Mouse (Mus musculus): ENCODE data around the gene Tmem19. TPM values are rescaled to one million over a fixed set of nuclear protein-coding genes. Genes with fewer than 3 reads are reported as not detected.
A peak's percentile ranks its signal among the peaks of the same experiment; 100 is the strongest.

Tmem19 gene
- polyA plus RNA-seq, 1 experiment from 2014 or later: 31.1 TPM

DNA sequence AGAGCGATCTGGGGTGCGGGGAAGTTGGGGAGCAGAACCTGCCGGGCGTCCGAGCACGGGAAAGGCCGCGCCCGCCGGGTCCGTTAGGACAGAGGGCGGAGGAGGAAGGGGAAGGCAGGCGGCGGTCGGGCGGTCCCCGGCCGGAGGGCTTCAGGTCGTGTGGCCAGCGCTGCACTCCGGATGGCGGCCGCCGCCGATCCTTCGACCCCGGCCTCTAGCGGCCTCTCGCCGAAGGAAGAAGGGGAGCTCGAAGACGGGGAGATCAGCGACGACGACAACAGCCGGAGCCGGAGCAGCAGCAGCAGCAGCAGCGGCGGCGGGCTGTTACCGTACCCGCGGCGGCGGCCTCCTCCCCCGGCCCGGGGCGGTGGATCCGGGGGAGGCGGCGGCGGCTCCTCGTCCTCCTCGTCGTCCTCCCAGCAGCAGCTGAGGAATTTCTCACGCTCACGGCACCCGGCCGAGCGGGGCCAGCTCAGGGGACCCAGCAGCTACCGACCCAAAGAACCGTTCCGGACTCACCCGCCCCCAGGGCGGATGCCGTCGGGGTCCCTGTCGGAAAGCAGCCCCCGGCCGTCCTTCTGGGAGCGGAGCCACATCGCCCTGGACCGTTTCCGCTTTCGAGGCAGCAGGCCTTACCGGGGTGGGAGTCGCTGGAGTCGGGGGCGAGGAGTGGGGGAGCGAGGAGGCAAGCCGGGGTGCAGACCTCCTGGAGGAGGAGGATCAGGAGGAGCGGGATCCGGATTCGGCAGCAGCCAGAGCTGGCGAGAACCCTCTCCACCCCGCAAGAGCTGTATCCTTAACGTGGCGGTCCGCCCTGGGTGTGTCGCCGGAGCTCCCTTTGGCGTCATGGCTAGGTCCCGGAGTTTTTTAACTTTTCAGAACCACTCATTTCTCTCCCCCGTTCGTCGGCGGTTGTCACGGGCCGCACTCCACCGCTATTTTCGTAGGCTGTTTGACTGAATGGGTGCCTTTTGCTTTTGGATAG is 23.0 kb upstream of the Tmem19 start:
- Histone ChIP-seq H3K27ac (ENCODE audit: low read length) (peak overlapping the region; percentile 99), H3K4me1 (ENCODE audit: insufficient read depth, low read depth, low read length) (no peaks in the 10 kb centered on the region), H3K4me3 (ENCODE audit: low read depth, low read length) (peak overlapping the region; percentile 92), H3K27me3 (replicated peaks; ENCODE audit: insufficient read depth, low read length) (no peaks in the 10 kb centered on the region), H3K4me2 (replicated peaks; ENCODE audit: low read depth, low read length) (peak overlapping the region; percentile 55), H3K36me3 (ENCODE audit: insufficient read depth, low read length) (no peaks in the 10 kb centered on the region), H3K9me3 (ENCODE audit: low read length) (no peaks in the 10 kb centered on the region), H3K9ac (replicated peaks; ENCODE audit: low read depth) (peak overlapping the region; percentile 90)
- 2% methylated on average over 79 of the region's 101 CpGs for WGBS
- peak; percentile 37 for ATAC-seq
- TF ChIP-seq EP300 (IDR thresholded peaks at IDR 0.05): no peak
- no peak for TF ChIP-seq CTCF (IDR thresholded peaks at IDR 0.05)
- peak; percentile 70 for DNase-seq (ENCODE audit: low spot score)

DNA sequence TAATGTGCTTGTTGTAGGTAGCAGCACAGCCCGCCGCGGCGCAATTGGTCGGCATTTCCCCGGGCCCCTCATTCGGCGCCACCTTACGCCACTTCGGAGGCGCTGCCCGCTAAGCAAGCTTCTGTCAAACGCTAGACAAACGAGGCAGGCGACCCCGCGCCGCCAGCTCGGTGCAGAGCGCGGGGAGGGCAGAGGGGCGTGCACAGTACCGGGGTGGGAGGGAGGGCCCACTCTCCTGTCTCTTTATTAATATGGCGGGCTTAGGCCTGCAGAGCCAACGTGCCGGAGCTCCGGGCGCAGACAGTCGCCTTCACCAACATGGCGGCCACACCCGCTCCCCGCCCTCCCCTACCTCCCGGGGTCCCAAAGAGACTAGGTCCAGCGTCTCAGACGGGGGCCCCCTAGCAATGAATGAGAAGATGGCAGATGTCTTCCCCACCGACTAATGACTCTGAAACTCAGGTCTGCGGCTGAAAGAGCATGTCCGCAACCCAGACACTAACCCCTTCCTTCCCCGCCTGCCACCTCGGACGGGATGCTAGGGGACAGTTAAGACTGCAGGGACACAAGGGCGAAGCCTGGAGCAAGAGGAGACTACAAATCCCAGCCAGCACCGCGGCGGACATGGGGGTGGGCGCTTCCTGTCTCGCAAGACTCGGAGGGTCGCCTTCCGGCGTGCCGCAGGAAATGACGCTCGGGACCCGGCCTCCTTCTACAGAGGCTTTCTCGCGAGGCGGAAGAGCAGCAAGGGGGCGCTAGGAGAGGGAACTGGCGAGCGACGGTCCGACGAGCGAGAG is 22.1 kb upstream of the Tmem19 start, which contains the start of the genes Thap2 and Zfc3h1:
Gene Thap2 (minus strand): TSS at position 223 of the 797 bp plus-strand sequence.
Gene Zfc3h1 (plus strand): TSS at position 739 of the 797 bp plus-strand sequence.
- TF ChIP-seq CTCF (IDR thresholded peaks at IDR 0.05) (peak; percentile 83), EP300 (IDR thresholded peaks at IDR 0.05) (peak; percentile 64; the same call in 1 of the 2 replicates)
- under 1% methylated on average over 62 of the region's 65 CpGs for WGBS
- H3K4me3 ChIP-seq (ENCODE audit: low read depth, low read length): peak within 1 kb of the TSS; percentile 92
- no peaks in the 10 kb centered on the region for H3K9me3 ChIP-seq (ENCODE audit: low read length)
- H3K4me2 ChIP-seq (replicated peaks; ENCODE audit: low read depth, low read length): peak within 1 kb of the TSS; percentile 57
- peak within 1 kb of the TSS; percentile 90 for H3K9ac ChIP-seq (replicated peaks; ENCODE audit: low read depth)
- H3K27me3 ChIP-seq (replicated peaks; ENCODE audit: insufficient read depth, low read length): no peaks in the 10 kb centered on the region
- H3K36me3 ChIP-seq (ENCODE audit: insufficient read depth, low read length): no peaks in the 10 kb centered on the region
- ATAC-seq (peak; percentile 97), DNase-seq (ENCODE audit: low spot score) (peak; percentile 99)
- peak within 1 kb of the TSS; percentile 99 for H3K27ac ChIP-seq (ENCODE audit: low read length)
- no peaks in the 10 kb centered on the region for H3K4me1 ChIP-seq (ENCODE audit: insufficient read depth, low read depth, low read length)

DNA sequence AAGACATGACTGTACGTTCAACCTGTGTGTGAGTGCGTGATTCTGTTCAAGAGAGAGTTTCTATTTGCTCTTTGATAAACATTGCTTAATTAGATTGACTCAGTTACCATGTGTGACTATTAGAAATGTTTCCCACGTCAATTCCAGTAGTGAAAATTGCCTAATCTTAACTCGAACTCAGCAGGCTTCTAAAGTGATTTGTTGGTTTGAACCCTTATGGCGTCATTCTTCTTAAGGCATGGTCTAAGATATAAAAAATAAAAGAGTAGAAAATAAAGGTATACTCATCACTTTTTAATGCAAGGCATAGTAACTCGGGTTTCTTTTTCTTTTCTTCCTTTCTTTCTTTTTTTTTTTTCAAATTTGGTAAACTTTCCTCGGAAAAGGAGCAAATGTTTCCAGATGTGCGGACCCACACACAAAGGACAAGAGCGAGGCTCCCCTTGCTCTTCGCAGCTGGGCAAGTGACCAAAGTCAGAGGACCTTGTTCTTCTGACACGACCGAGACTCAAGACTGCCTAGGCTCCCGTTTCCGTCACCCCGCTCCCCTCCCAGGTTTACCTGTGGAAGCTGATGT is 21.4 kb upstream of the Tmem19 start:
- DNase-seq (ENCODE audit: low spot score): peak; percentile 83
- WGBS: under 1% methylated on average over 15 of the region's 15 CpGs

DNA sequence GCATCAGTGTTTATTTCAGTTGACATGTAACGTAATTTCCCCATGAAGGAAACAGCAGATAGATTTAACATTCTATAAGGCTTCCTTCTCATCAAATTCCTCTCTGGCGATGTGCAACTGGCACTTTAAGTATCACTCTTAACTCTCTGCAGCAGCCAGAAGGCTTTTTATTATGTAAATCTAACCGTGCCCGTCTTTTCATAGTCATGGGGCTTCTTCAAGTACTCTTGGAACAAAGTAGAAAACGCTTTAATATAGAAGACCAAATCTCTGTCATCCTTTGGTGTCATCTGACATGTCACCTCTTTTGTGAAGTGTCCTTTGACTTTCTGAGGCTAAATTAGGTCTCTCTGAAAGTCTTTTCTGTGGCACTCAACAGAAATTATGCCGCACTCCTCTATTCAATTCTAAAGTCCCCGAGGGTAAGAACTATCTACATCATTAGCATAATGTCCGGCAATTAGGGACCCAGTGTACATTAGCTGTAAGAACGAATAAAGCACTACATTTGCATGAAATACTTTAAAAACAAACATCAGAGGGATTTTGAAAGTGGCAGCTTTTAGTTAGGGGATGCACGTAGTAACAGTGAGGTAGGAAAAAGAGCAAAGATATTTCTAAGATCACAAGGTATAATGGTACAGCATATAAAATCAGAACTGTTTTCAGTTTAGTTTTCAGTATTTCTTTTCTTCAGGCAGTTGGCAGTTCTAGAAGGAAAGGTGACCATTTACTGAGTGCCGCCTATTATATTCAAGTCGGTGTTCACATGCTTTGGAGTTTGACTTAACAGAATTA is 20.7 kb upstream of the Tmem19 start:
- Histone ChIP-seq H3K36me3 (ENCODE audit: insufficient read depth, low read length) (no peaks in the 10 kb centered on the region), H3K4me2 (replicated peaks; ENCODE audit: low read depth, low read length) (peak overlapping the region; percentile 57), H3K27ac (ENCODE audit: low read length) (peak overlapping the region; percentile 33), H3K9me3 (ENCODE audit: low read length) (no peaks in the 10 kb centered on the region), H3K4me1 (ENCODE audit: insufficient read depth, low read depth, low read length) (no peaks in the 10 kb centered on the region), H3K9ac (replicated peaks; ENCODE audit: low read depth) (0 out of 2 replicates have a peak overlapping the region, but pooled peaks have one; percentile 1), H3K27me3 (replicated peaks; ENCODE audit: insufficient read depth, low read length) (no peaks in the 10 kb centered on the region), H3K4me3 (ENCODE audit: low read depth, low read length) (peak overlapping the region; percentile 92; the same call in 1 of the 2 replicates)
- ATAC-seq (no peak), DNase-seq (ENCODE audit: low spot score) (no peak)
- no peak for TF ChIP-seq CTCF (IDR thresholded peaks at IDR 0.05)
- TF ChIP-seq EP300 (IDR thresholded peaks at IDR 0.05): no peak
- 27% methylated on average over 12 of the region's 12 CpGs for WGBS

More for the DNA sequence above, 21.4 kb upstream of the Tmem19 start:
- peak overlapping the region; percentile 92 for H3K4me3 ChIP-seq (ENCODE audit: low read depth, low read length)
- H3K4me2 ChIP-seq (replicated peaks; ENCODE audit: low read depth, low read length): peak overlapping the region; percentile 57
- no peak for ATAC-seq
- no peak for TF ChIP-seq CTCF (IDR thresholded peaks at IDR 0.05)
- peak; percentile 69 for TF ChIP-seq EP300 (IDR thresholded peaks at IDR 0.05)
- H3K4me1 ChIP-seq (ENCODE audit: insufficient read depth, low read depth, low read length): no peaks in the 10 kb centered on the region
- H3K9me3 ChIP-seq (ENCODE audit: low read length): no peaks in the 10 kb centered on the region
- H3K27me3 ChIP-seq (replicated peaks; ENCODE audit: insufficient read depth, low read length): no peaks in the 10 kb centered on the region
- H3K36me3 ChIP-seq (ENCODE audit: insufficient read depth, low read length): no peaks in the 10 kb centered on the region
- peak overlapping the region; percentile 99 for H3K27ac ChIP-seq (ENCODE audit: low read length)
- peak overlapping the region; percentile 90 for H3K9ac ChIP-seq (replicated peaks; ENCODE audit: low read depth)

DNA sequence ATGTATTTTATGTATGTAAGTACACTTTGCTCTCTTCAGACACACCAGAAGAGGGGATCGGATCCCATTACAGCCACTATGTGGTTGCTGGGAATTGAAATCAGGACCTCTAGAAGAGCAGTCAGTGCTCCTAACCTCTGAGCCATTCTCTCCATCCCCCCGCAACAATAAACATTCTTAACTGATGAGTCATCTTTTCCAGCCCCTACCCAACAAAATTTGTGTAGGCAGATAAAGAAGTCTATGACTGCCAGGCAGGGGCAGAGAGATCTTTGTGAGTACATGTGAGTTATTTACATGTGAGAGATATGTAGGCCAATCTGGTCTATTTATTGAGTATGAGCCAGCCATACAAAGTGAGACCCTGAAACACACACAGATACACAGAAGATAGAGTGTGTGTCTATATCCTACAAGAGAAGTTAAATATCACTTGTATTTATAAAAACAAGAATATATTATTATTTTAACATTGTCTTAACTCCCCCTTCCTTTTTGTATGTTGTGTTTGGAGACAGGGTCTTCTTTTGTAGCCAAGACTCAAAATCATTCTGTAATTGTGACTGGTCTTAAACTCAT is 19.3 kb upstream of the Tmem19 start:
- ATAC-seq (no peak), DNase-seq (ENCODE audit: low spot score) (no peak)
- H3K9me3 ChIP-seq (ENCODE audit: low read length): no peaks in the 10 kb centered on the region
- no peaks in the 10 kb centered on the region for H3K36me3 ChIP-seq (ENCODE audit: insufficient read depth, low read length)
- H3K27ac ChIP-seq (ENCODE audit: low read length): no peak overlapping the region
- no peak overlapping the region for H3K9ac ChIP-seq (replicated peaks; ENCODE audit: low read depth)
- TF ChIP-seq CTCF (IDR thresholded peaks at IDR 0.05) (no peak), EP300 (IDR thresholded peaks at IDR 0.05) (no peak)
- no peaks in the 10 kb centered on the region for H3K4me1 ChIP-seq (ENCODE audit: insufficient read depth, low read depth, low read length)
- H3K4me3 ChIP-seq (ENCODE audit: low read depth, low read length): no peak overlapping the region
- WGBS: 62% methylated on average over 2 of the region's 2 CpGs
- no peak overlapping the region for H3K4me2 ChIP-seq (replicated peaks; ENCODE audit: low read depth, low read length)
- H3K27me3 ChIP-seq (replicated peaks; ENCODE audit: insufficient read depth, low read length): no peaks in the 10 kb centered on the region

All from lung, postnatal 0 days (tissue).